Mouse (Mus musculus): ENCODE data around the gene 6430571L13Rik. TPM values are rescaled to one million over a fixed set of nuclear protein-coding genes. Genes with fewer than 3 reads are reported as not detected.
A peak's percentile ranks its signal among the peaks of the same experiment; 100 is the strongest.

Gene 6430571L13Rik
- total and polyA plus RNA-seq, 2 experiments = 0.46 to 1.6 TPM

GRCm38 (mm10) chr9:107334356-107334755 lies 6.0 kb upstream of the 6430571L13Rik start:
- Histone ChIP-seq H3K27me3 (ENCODE audit: control insufficient read depth, insufficient read depth, low read length) (no peaks in the 10 kb centered on the region), H3K4me1 (ENCODE audit: control insufficient read depth, insufficient read depth, low read length) (0 out of 2 replicates have a peak, but pooled peaks cover 3% of the 10 kb centered on the region), H3K9ac (ENCODE audit: low read depth, low read length) (no peak overlapping the region), H3K4me3 (ENCODE audit: insufficient read depth, low read depth, low read length) (no peak overlapping the region), H3K36me3 (ENCODE audit: control insufficient read depth, insufficient read depth, low read length) (no peaks in the 10 kb centered on the region), H3K27ac (replicated peaks; ENCODE audit: insufficient read depth, low read depth, low read length) (no peak overlapping the region), H3K79me2 (ENCODE audit: control insufficient read depth, insufficient read depth, low read length) (peaks cover 3% of the 10 kb centered on the region; the same call in 1 of the 2 replicates)
- 95% methylated on average over 6 of the region's 6 CpGs for WGBS
- no peak for TF ChIP-seq POLR2A (IDR thresholded peaks at IDR 0.05; ENCODE audit: extremely low read depth, insufficient read depth, low read length)
- TF ChIP-seq CTCF (IDR thresholded peaks at IDR 0.05; ENCODE audit: low read depth, low read length) = no peak
- no peak for DNase-seq (ENCODE audit: extremely low read depth, low read depth, low spot score)

DNA sequence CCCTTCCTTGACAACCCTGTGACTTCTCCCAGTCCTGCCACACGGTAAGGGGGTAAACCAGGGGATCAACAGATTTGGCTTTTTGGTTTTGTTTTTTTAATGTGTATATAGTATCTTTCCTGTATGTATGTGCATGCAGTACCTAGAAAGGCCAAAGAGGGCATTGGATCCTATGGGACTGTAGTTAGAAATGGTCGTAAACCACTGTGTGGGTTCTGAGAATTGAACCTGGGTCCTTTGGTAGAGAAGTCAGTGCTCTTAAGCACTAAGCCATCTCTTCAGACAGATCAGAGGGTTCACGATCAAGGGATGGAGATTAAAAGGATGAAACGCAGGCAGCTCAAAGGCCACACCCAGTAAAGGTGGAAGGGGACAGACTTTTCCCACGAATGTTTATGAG lies 5.4 kb upstream of the 6430571L13Rik start:
- Histone ChIP-seq H3K4me3 (ENCODE audit: insufficient read depth, low read depth, low read length) (no peak overlapping the region), H3K36me3 (ENCODE audit: control insufficient read depth, insufficient read depth, low read length) (no peaks in the 10 kb centered on the region), H3K79me2 (ENCODE audit: control insufficient read depth, insufficient read depth, low read length) (peaks cover 3% of the 10 kb centered on the region; the same call in 1 of the 2 replicates), H3K9ac (ENCODE audit: low read depth, low read length) (no peak overlapping the region), H3K4me1 (ENCODE audit: control insufficient read depth, insufficient read depth, low read length) (0 out of 2 replicates have a peak, but pooled peaks cover 3% of the 10 kb centered on the region), H3K27me3 (ENCODE audit: control insufficient read depth, insufficient read depth, low read length) (no peaks in the 10 kb centered on the region), H3K27ac (replicated peaks; ENCODE audit: insufficient read depth, low read depth, low read length) (no peak overlapping the region)
- TF ChIP-seq POLR2A (IDR thresholded peaks at IDR 0.05; ENCODE audit: extremely low read depth, insufficient read depth, low read length) (no peak), CTCF (IDR thresholded peaks at IDR 0.05; ENCODE audit: low read depth, low read length) (no peak)
- DNase-seq (ENCODE audit: extremely low read depth, low read depth, low spot score) = no peak
- 89% methylated on average over 5 of the region's 5 CpGs for WGBS

DNA sequence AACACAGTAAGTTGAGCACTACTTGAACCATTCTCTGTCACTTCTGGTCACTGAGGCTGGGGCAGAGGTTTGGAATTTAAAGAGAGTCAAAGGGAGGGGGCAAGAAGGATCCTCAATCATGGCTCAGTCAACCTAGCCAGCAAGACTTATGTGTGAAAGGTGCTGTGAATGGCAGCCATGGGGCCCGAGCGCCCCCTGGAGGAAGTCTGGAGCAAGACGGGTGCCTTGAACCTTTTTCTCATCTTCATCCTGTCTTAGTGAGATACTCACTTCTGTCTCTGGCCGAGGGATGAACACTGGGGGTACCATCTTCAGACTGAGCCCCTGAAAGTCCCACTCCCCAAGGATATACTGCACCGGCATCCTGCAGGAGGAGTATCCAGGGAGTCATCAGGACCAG lies 4.5 kb upstream of the 6430571L13Rik start:
- Histone ChIP-seq H3K4me1 (ENCODE audit: control insufficient read depth, insufficient read depth, low read length) (peaks cover 4% of the 10 kb centered on the region; the same call in 1 of the 2 replicates), H3K27ac (replicated peaks; ENCODE audit: insufficient read depth, low read depth, low read length) (no peak overlapping the region), H3K9ac (ENCODE audit: low read depth, low read length) (no peak overlapping the region), H3K27me3 (ENCODE audit: control insufficient read depth, insufficient read depth, low read length) (no peaks in the 10 kb centered on the region), H3K4me3 (ENCODE audit: insufficient read depth, low read depth, low read length) (no peak overlapping the region), H3K36me3 (ENCODE audit: control insufficient read depth, insufficient read depth, low read length) (no peaks in the 10 kb centered on the region), H3K79me2 (ENCODE audit: control insufficient read depth, insufficient read depth, low read length) (peaks cover 3% of the 10 kb centered on the region; the same call in 1 of the 2 replicates)
- TF ChIP-seq CTCF (IDR thresholded peaks at IDR 0.05; ENCODE audit: low read depth, low read length) (peak; percentile 97), POLR2A (IDR thresholded peaks at IDR 0.05; ENCODE audit: extremely low read depth, insufficient read depth, low read length) (no peak)
- 7% methylated on average over 5 of the region's 5 CpGs for WGBS
- peak; percentile 43 for DNase-seq (ENCODE audit: extremely low read depth, low read depth, low spot score)

- H3K27me3 ChIP-seq (ENCODE audit: control insufficient read depth, insufficient read depth, low read length) = no peaks in the 10 kb centered on the region
- no peak overlapping the region for H3K4me3 ChIP-seq (ENCODE audit: insufficient read depth, low read depth, low read length)
- no peak overlapping the region for H3K27ac ChIP-seq (replicated peaks; ENCODE audit: insufficient read depth, low read depth, low read length)
- TF ChIP-seq CTCF (IDR thresholded peaks at IDR 0.05; ENCODE audit: low read depth, low read length) (no peak), POLR2A (IDR thresholded peaks at IDR 0.05; ENCODE audit: extremely low read depth, insufficient read depth, low read length) (no peak)
- H3K79me2 ChIP-seq (ENCODE audit: control insufficient read depth, insufficient read depth, low read length) = peaks cover 3% of the 10 kb centered on the region; the same call in 1 of the 2 replicates
- no peaks in the 10 kb centered on the region for H3K36me3 ChIP-seq (ENCODE audit: control insufficient read depth, insufficient read depth, low read length)
- no peak for DNase-seq (ENCODE audit: extremely low read depth, low read depth, low spot score)
- H3K4me1 ChIP-seq (ENCODE audit: control insufficient read depth, insufficient read depth, low read length) = peaks cover 6% of the 10 kb centered on the region; the same call in 1 of the 2 replicates
- no peak overlapping the region for H3K9ac ChIP-seq (ENCODE audit: low read depth, low read length)
- WGBS = 77% methylated on average over 6 of the region's 6 CpGs
Observed at GRCm38 (mm10) chr9:107336386-107336785, 4.0 kb upstream of the 6430571L13Rik start.

DNA sequence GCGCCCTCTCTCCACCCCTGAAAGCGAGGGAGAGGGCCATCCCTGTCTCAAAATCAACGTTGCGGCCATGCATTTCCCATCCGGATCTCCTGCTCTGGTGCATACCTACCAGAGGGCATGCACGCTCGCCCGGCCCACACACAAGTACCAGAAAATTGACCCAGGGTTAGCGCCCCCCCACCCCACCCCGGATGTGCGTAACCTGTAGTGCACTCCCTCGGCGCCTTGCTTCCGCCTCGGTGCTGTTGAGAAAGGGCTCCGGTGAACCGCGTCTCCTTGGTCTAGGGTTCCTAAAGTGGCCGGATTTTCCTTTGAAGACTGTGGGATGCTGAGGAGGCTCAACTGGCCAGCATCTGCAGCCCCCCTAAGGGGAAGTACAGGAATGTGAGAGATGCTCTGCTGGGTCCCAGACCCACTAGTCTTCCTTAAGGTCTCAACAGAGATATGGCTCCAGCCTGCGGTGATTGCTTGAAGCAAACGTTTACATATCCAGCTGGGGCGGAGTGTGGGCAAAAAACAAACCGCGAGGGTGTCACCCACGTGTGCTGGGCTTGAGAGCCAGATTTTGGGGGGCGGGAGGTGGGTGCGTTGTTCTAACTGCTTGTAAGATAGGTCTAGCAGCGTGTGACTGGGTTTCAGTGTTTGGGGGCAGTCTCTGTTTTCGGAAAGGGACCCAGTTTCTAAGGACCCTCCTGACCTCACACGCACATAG lies 2.1 kb upstream of the 6430571L13Rik start, which contains the start of gene Hemk1:
Gene Hemk1, minus strand, starts transcription at position 179 of the 712 bp plus-strand sequence.
- TF ChIP-seq POLR2A (IDR thresholded peaks at IDR 0.05; ENCODE audit: extremely low read depth, insufficient read depth, low read length) = no peak
- TF ChIP-seq CTCF (IDR thresholded peaks at IDR 0.05; ENCODE audit: low read depth, low read length) = 0 out of 2 replicates have a peak, but pooled peaks have one; percentile 1
- Histone ChIP-seq H3K36me3 (ENCODE audit: control insufficient read depth, insufficient read depth, low read length) (no peaks in the 10 kb centered on the region), H3K79me2 (ENCODE audit: control insufficient read depth, insufficient read depth, low read length) (peaks cover 3% of the 10 kb centered on the region; the same call in 1 of the 2 replicates), H3K27me3 (ENCODE audit: control insufficient read depth, insufficient read depth, low read length) (no peaks in the 10 kb centered on the region), H3K4me1 (ENCODE audit: control insufficient read depth, insufficient read depth, low read length) (peaks cover 6% of the 10 kb centered on the region; the same call in 1 of the 2 replicates), H3K27ac (replicated peaks; ENCODE audit: insufficient read depth, low read depth, low read length) (peak within 1 kb of the TSS; percentile 64), H3K4me3 (ENCODE audit: insufficient read depth, low read depth, low read length) (peak within 1 kb of the TSS; percentile 71), H3K9ac (ENCODE audit: low read depth, low read length) (peak within 1 kb of the TSS; percentile 80)
- 3% methylated on average over 30 of the region's 30 CpGs for WGBS
- DNase-seq (ENCODE audit: extremely low read depth, low read depth, low spot score) = peak; percentile 75

Data from liver, adult 2 months (tissue).